16 mouse cellular contexts compared by ENCODE assay signal in the genomic region with DNA sequence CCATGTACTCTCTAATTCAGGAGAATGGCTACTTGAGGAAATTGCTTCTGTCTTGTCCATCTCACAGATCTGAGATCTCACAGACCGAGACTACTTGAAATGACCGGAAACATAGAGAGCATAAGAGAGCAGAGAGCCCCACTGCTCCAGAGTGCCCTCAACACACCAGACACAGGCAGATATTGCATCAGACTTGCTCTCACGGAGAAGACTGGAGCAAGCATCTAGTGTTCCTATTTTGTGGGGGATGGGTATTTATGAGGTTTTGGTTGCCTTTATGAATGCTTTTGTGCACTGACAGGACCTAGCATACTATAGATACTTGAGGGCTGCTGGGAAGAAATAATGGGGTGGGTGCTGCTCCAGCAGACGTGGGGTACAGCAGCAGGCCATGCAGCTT. TPM values are rescaled to one million over a fixed set of nuclear protein-coding genes. Genes with fewer than 3 reads are reported as not detected.
"Had no signal": no experiment of that assay in that cellular context is flagged by ENCODE, and none has a peak within 500 bp of the region (broad histone marks: within the 10 kb centered on the region; RNA-seq: fewer than 3 reads in every experiment).

No protein-coding gene starts in this region.

- H3K9me3 ChIP-seq: limb, embryonic 10.5 days; liver, embryonic 15.5 days; lung, embryonic 15.5 days; midbrain, embryonic 10.5 days; neural tube, embryonic 15.5 days had no signal

- H3K27ac ChIP-seq: left cerebral cortex, adult 2 months; limb, embryonic 10.5 days; liver, embryonic 15.5 days; lung, embryonic 15.5 days; midbrain, embryonic 10.5 days; neural tube, embryonic 15.5 days had no signal

- DNase-seq: kidney, adult 8-10 months; kidney, postnatal 25 days; lung, postnatal 14 days; right cerebral cortex, adult 18-20 months; right cerebral cortex, postnatal 25 days; thymus, postnatal 4 days had no signal

- H3K4me1 ChIP-seq: liver, embryonic 15.5 days; lung, embryonic 15.5 days; midbrain, embryonic 10.5 days; neural tube, embryonic 15.5 days had no signal

- H3K9ac ChIP-seq: liver, embryonic 15.5 days; lung, embryonic 15.5 days; neural tube, embryonic 15.5 days had no signal

- H3K27me3 ChIP-seq: liver, embryonic 15.5 days; lung, embryonic 15.5 days; neural tube, embryonic 15.5 days had no signal

- H3K4me2 ChIP-seq: liver, embryonic 15.5 days; lung, embryonic 15.5 days; neural tube, embryonic 15.5 days had no signal

- ATAC-seq: inflammation-experienced regulatory T-cells, adult 6 months; intestine, postnatal 0 days; midbrain, embryonic 16.5 days had no signal

- H3K4me3 ChIP-seq: left cerebral cortex, adult 2 months; limb, embryonic 10.5 days; liver, embryonic 15.5 days; lung, embryonic 15.5 days; midbrain, embryonic 10.5 days; neural tube, embryonic 15.5 days had no signal

- H3K36me3 ChIP-seq: limb, embryonic 10.5 days; liver, embryonic 15.5 days; lung, embryonic 15.5 days; midbrain, embryonic 10.5 days; neural tube, embryonic 15.5 days had no signal

RNA-seq across cellular contexts. Expression of a gene that starts 20.6 kb away (rescaled TPM):
- polyA plus RNA-seq: neural tube, embryonic 11.5 days had no signal
